8 mouse cellular contexts compared by ENCODE assay signal in genomic region chr2:5942416-5943032, GRCm38 (mm10). TPM values are rescaled to one million over a fixed set of nuclear protein-coding genes. Genes with fewer than 3 reads are reported as not detected.
DNase-seq lines count a peak whose midpoint lies in the region; ATAC-seq and TF ChIP-seq lines count a peak whose summit lies in the region.

Gene Dhtkd1, minus strand, starts transcription at chr2:5942792.

- H3K27me3 ChIP-seq in MEL (ENCODE audit: control insufficient read depth in 1 of 2, insufficient read depth in 2 of 2, low read length in 2 of 2), result no peaks in the 10 kb centered on the region
- no peaks in the 10 kb centered on the region for H3K27me3 ChIP-seq in cerebellum, adult 2 months (ENCODE audit: control insufficient read depth, insufficient read depth, low read length)
- H3K27me3 ChIP-seq in forebrain, embryonic 15.5 days, result no peaks in the 10 kb centered on the region
- no peaks in the 10 kb centered on the region for H3K27me3 ChIP-seq in liver, embryonic 13.5 days
- H3K27me3 ChIP-seq in stomach, embryonic 16.5 days (ENCODE audit: control insufficient read depth, insufficient read depth, low read length), result no peaks in the 10 kb centered on the region

- no peaks in the 10 kb centered on the region for H3K79me2 ChIP-seq in MEL (ENCODE audit: control insufficient read depth, insufficient read depth, low read length, poor library complexity)

- 2% methylated on average over 36 of the region's 36 CpGs for WGBS in cerebellum, adult 2 months
- 1% methylated on average over 36 of the region's 36 CpGs for WGBS in forebrain, embryonic 15.5 days
- WGBS in liver, embryonic 13.5 days (ENCODE audit: insufficient replicate concordance), result 1% methylated on average over 36 of the region's 36 CpGs
- WGBS in stomach, embryonic 16.5 days, result under 1% methylated on average over 36 of the region's 36 CpGs

- peaks cover 0 to 26% of the 10 kb centered on the region in 2 experiments; a peak in 2 of 4 replicates for H3K36me3 ChIP-seq in MEL (ENCODE audit: control insufficient read depth in 1 of 2, insufficient read depth in 2 of 2, low read length in 2 of 2)
- H3K36me3 ChIP-seq in forebrain, embryonic 15.5 days, result no peaks in the 10 kb centered on the region
- H3K36me3 ChIP-seq in liver, embryonic 13.5 days, result no peaks in the 10 kb centered on the region
- no peaks in the 10 kb centered on the region for H3K36me3 ChIP-seq in stomach, embryonic 16.5 days (ENCODE audit: control insufficient read depth, insufficient read depth, low read length)

- no peak for TF ChIP-seq EP300 in MEL (IDR thresholded peaks at IDR 0.05; ENCODE audit: low read depth in 1 of 2, low read length in 2 of 2)

- H3K4me3 ChIP-seq in MEL (ENCODE audit: control insufficient read depth in 1 of 2, insufficient read depth in 1 of 2, low read depth in 2 of 2, low read length in 2 of 2), result peak within 1 kb of the TSS; percentile 83 to 100
- peak within 1 kb of the TSS; percentile 60 for H3K4me3 ChIP-seq in cerebellum, adult 2 months (replicated peaks; ENCODE audit: insufficient read depth, low read depth, low read length)
- H3K4me3 ChIP-seq in forebrain, embryonic 15.5 days, result peak within 1 kb of the TSS; percentile 63
- H3K4me3 ChIP-seq in liver, embryonic 13.5 days (replicated peaks), result peak within 1 kb of the TSS; percentile 70
- peak within 1 kb of the TSS; percentile 61 for H3K4me3 ChIP-seq in stomach, embryonic 16.5 days (replicated peaks; ENCODE audit: low read length)

- H3K27ac ChIP-seq in MEL (ENCODE audit: control insufficient read depth, low read depth, low read length), result no peak within 1 kb of the TSS; the same call in 1 of the 2 replicates
- no peak within 1 kb of the TSS for H3K27ac ChIP-seq in cerebellum, adult 2 months (ENCODE audit: insufficient read depth, low read length)
- 0 out of 2 replicates have a peak within 1 kb of the TSS, but pooled peaks have one; percentile 8 for H3K27ac ChIP-seq in forebrain, embryonic 15.5 days (replicated peaks)
- peak within 1 kb of the TSS; percentile 36 for H3K27ac ChIP-seq in liver, embryonic 13.5 days
- H3K27ac ChIP-seq in stomach, embryonic 16.5 days (ENCODE audit: low read length), result no peak within 1 kb of the TSS

- peak within 1 kb of the TSS; percentile 66 for H3K9ac ChIP-seq in MEL (ENCODE audit: control insufficient read depth, low read depth, low read length, poor library complexity, severe bottlenecking)
- peak within 1 kb of the TSS; percentile 66 for H3K9ac ChIP-seq in forebrain, embryonic 15.5 days (replicated peaks)
- H3K9ac ChIP-seq in liver, embryonic 13.5 days, result peak within 1 kb of the TSS; percentile 78
- peak within 1 kb of the TSS; percentile 81 for H3K9ac ChIP-seq in stomach, embryonic 16.5 days (ENCODE audit: low read length)

- H3K4me2 ChIP-seq in forebrain, embryonic 15.5 days (replicated peaks), result peak within 1 kb of the TSS; percentile 82
- H3K4me2 ChIP-seq in liver, embryonic 13.5 days, result peak within 1 kb of the TSS; percentile 92
- peak within 1 kb of the TSS; percentile 91 for H3K4me2 ChIP-seq in stomach, embryonic 16.5 days (ENCODE audit: low read depth, low read length)

- intact Hi-C loops in heart, postnatal 10 days (cut with DNase I), result no loop called here

- H3K9me3 ChIP-seq in MEL (replicated peaks; ENCODE audit: insufficient read depth, low read length), result no peaks in the 10 kb centered on the region
- no peaks in the 10 kb centered on the region for H3K9me3 ChIP-seq in forebrain, embryonic 15.5 days
- no peaks in the 10 kb centered on the region for H3K9me3 ChIP-seq in liver, embryonic 13.5 days (replicated peaks)
- no peaks in the 10 kb centered on the region for H3K9me3 ChIP-seq in stomach, embryonic 16.5 days (replicated peaks; ENCODE audit: control insufficient read depth, low read length)

- ATAC-seq in forebrain, embryonic 15.5 days (replicated peaks), result peak; percentile 98
- peak; percentile 87 for ATAC-seq in liver, embryonic 13.5 days (ENCODE audit: low read depth)
- peak; percentile 92 for ATAC-seq in stomach, embryonic 16.5 days (ENCODE audit: insufficient read depth, low FRiP score)

- H3K4me1 ChIP-seq in MEL (ENCODE audit: control insufficient read depth in 1 of 2, insufficient read depth in 2 of 2, low read length in 2 of 2), result peaks cover 22 to 27% of the 10 kb centered on the region in 2 experiments
- H3K4me1 ChIP-seq in cerebellum, adult 2 months (ENCODE audit: control insufficient read depth, insufficient read depth, low read length), result no peaks in the 10 kb centered on the region; the same call in 1 of the 2 replicates
- H3K4me1 ChIP-seq in forebrain, embryonic 15.5 days, result peaks cover 10% of the 10 kb centered on the region
- H3K4me1 ChIP-seq in liver, embryonic 13.5 days (replicated peaks), result peaks cover 69% of the 10 kb centered on the region
- no peaks in the 10 kb centered on the region for H3K4me1 ChIP-seq in stomach, embryonic 16.5 days (ENCODE audit: control insufficient read depth, insufficient read depth, low read length)

- peak in 1 of 2 experiments; percentile 49; a peak in 1 of 4 replicates for TF ChIP-seq POLR2A in MEL (IDR thresholded peaks at IDR 0.05; ENCODE audit: control insufficient read depth in 1 of 2, insufficient read depth in 1 of 2, low read depth in 1 of 2, low read length in 2 of 2, poor library complexity in 1 of 2)
- TF ChIP-seq POLR2A in cerebellum, adult 2 months (IDR thresholded peaks at IDR 0.05; ENCODE audit: borderline replicate concordance, insufficient read depth, low read length), result no peak

- TF ChIP-seq RAD21 in MEL (IDR thresholded peaks at IDR 0.05; ENCODE audit: low read depth, low read length), result no peak

- no peak for TF ChIP-seq CTCF in MEL (IDR thresholded peaks at IDR 0.05 in 2 of 3, conservative IDR thresholded peaks at IDR 0.05 in 1 of 3; ENCODE audit: control insufficient read depth in 1 of 3, insufficient read depth in 1 of 3, low read depth in 2 of 3, low read length in 3 of 3, poor library complexity in 1 of 3, severe bottlenecking in 1 of 3)
- no peak for TF ChIP-seq CTCF in cerebellum, adult 2 months (IDR thresholded peaks at IDR 0.05; ENCODE audit: borderline replicate concordance, insufficient read depth, low read depth, low read length)

- peak; percentile 82 for DNase-seq in MEL (ENCODE audit: low read depth, low spot score)
- peak; percentile 64 to 65 for DNase-seq in cerebellum, adult 2 months
- peak; percentile 64 to 79 for DNase-seq in heart, postnatal 10 days
- peak; percentile 86 to 94 for DNase-seq in kidney, postnatal 25 days
- peak; percentile 58 for DNase-seq in liver, embryonic 13.5 days
- DNase-seq in naive thymus-derived CD4-positive, alpha-beta T cell, adult 2 months (ENCODE audit: low read depth), result peak; percentile 37

TF ChIP-seq in MEL, 35 proteins besides CTCF, POLR2A, EP300 and RAD21:
- no peak for TF ChIP-seq POLR2AphosphoS5 (IDR thresholded peaks at IDR 0.05; ENCODE audit: borderline replicate concordance, low read depth, low read length)
- 0 out of 2 replicates have a peak, but pooled peaks have one; percentile 43 for TF ChIP-seq ZMIZ1 (IDR thresholded peaks at IDR 0.05; ENCODE audit: low read depth, low read length)
- peak; percentile 93 for TF ChIP-seq SIN3A (IDR thresholded peaks at IDR 0.05; ENCODE audit: low read length)
- 0 out of 2 replicates have a peak, but pooled peaks have one; percentile 37 for TF ChIP-seq BHLHE40 (IDR thresholded peaks at IDR 0.05; ENCODE audit: borderline replicate concordance, low read depth, low read length)
- peak; percentile 28; the same call in 1 of the 2 replicates for TF ChIP-seq NELFE (IDR thresholded peaks at IDR 0.05; ENCODE audit: low read depth, low read length)
- peak; percentile 98 for TF ChIP-seq MXI1 (IDR thresholded peaks at IDR 0.05; ENCODE audit: low read depth, low read length)
- peak; percentile 85 for TF ChIP-seq USF1 (IDR thresholded peaks at IDR 0.05; ENCODE audit: low read depth, low read length)
- peak; percentile 86 for TF ChIP-seq MAX (IDR thresholded peaks at IDR 0.05; ENCODE audit: low read length)
- TF ChIP-seq USF2 (IDR thresholded peaks at IDR 0.05; ENCODE audit: borderline replicate concordance in 1 of 2, insufficient read depth in 1 of 2, low read depth in 1 of 2, low read length in 2 of 2), result peak in 1 of 2 experiments; percentile 36; a peak in 1 of 4 replicates
- no peak for TF ChIP-seq ZC3H11A (IDR thresholded peaks at IDR 0.05; ENCODE audit: low read depth, low read length)
- TF ChIP-seq TCF12 (IDR thresholded peaks at IDR 0.05; ENCODE audit: low read depth, low read length), result no peak; the same call in 1 of the 2 replicates
- no peak for TF ChIP-seq MAFK (IDR thresholded peaks at IDR 0.05; ENCODE audit: borderline replicate concordance, low read depth, low read length)
- no peak for TF ChIP-seq MYC (IDR thresholded peaks at IDR 0.05; ENCODE audit: low read depth, low read length)
- TF ChIP-seq GATA1 (IDR thresholded peaks at IDR 0.05; ENCODE audit: low read depth, low read length), result no peak

RNA-seq across cellular contexts. Expression of gene Dhtkd1, which starts in this region (rescaled TPM):
- 1.5 and 1.6 TPM in 2 replicates for total RNA-seq in MEL (2012; rRNA removed)
- polyA plus RNA-seq in MEL (2012; ENCODE audit: insufficient read depth in 1 of 2, insufficient read length in 2 of 2, low read depth in 1 of 2, low replicate concordance in 2 of 2, missing spikeins in 1 of 2), result 1 to 10 TPM in 1 of 2 experiments, not detected in 1; 1.6 TPM
- 7.2 and 9.5 TPM in 2 replicates for polyA plus RNA-seq in cerebellum, adult 2 months (2012; rRNA removed)
- polyA plus RNA-seq in forebrain, embryonic 15.5 days (2015; fragmentation: Nextera tagmentation; extraction: Ambion mirVana), result 6.0 and 8.9 TPM in 2 replicates
- total RNA-seq in heart, postnatal 10 days (2021), result 1 to 10 TPM; 1.6 TPM
- 1.4 and 2.0 TPM in 2 replicates for polyA plus RNA-seq in liver, embryonic 13.5 days (2015; fragmentation: Nextera tagmentation; extraction: Ambion mirVana)
- polyA plus RNA-seq in stomach, embryonic 16.5 days (2015; fragmentation: Nextera tagmentation; extraction: Ambion mirVana), result 2.4 and 3.4 TPM in 2 replicates

Comparison
In these comparisons a context has a peak if more than half of its experiments do, and no peak if none do; other contexts are left out.
1. DNase-seq: peak in every context shown above with its lines; median percentile 90 in kidney, postnatal 25 days; 82 in MEL; 72 in heart, postnatal 10 days; 64 in cerebellum, adult 2 months; 58 in liver, embryonic 13.5 days; 37 in naive thymus-derived CD4-positive, alpha-beta T cell, adult 2 months.
2. H3K27ac ChIP-seq: peak in forebrain, embryonic 15.5 days (single experiment) and liver, embryonic 13.5 days (single experiment); none in MEL (single experiment), cerebellum, adult 2 months (single experiment) and stomach, embryonic 16.5 days (single experiment).
3. Peak in every context shown above with its lines, with median percentiles within 50 percentile points of each other: H3K4me3 ChIP-seq, H3K9ac ChIP-seq, ATAC-seq and H3K4me2 ChIP-seq.